Mouse (Mus musculus) hindbrain, embryonic 16.5 days (tissue): ENCODE results near the gene Fbln1. TPM values are rescaled to one million over a fixed set of nuclear protein-coding genes. Genes with fewer than 3 reads are reported as not detected.
A peak's percentile ranks its signal among the peaks of the same experiment; 100 is the strongest.

Experiments used
- ATAC-seq: fragments of 200-750 bp; cut with Nextera tagmentation; 2 replicates; pipeline ENCODE4 v1.8.0; 2017; ENCODE audit warnings: moderate TSS enrichment, moderate library complexity
- H3K27ac ChIP-seq: fragments of 300-500 bp; sonication (generic); 2 replicates; pipeline ENCODE4 v1.5.1; 2014; ENCODE audit warnings: low read depth, mild to moderate bottlenecking, control low read depth, low read length, moderate library complexity
- H3K27me3 ChIP-seq: fragments of 300-500 bp; sonication (generic); replicated peaks from 2 replicates; pipeline ENCODE4 v1.6.1; 2014; ENCODE audit warnings: low read length; ENCODE audit not compliant: control insufficient read depth, insufficient read depth
- H3K36me3 ChIP-seq: fragments of 300-500 bp; sonication (generic); 2 replicates; pipeline ENCODE4 v1.6.1; 2014; ENCODE audit warnings: mild to moderate bottlenecking, low read length, moderate library complexity, mixed read lengths; ENCODE audit not compliant: control insufficient read depth, insufficient read depth
- H3K4me1 ChIP-seq: fragments of 300-500 bp; sonication (generic); 2 replicates; pipeline ENCODE4 v1.6.1; 2014; ENCODE audit warnings: low read depth, low read length; ENCODE audit not compliant: control insufficient read depth, insufficient read depth
- H3K4me2 ChIP-seq: fragments of 300-500 bp; sonication (generic); 2 replicates; pipeline ENCODE4 v1.6.1; 2014; ENCODE audit warnings: mild to moderate bottlenecking, low read length, control low read depth, moderate library complexity
- H3K4me3 ChIP-seq: fragments of 300-500 bp; sonication (generic); 2 replicates; pipeline ENCODE4 v1.5.1; 2014; ENCODE audit warnings: mild to moderate bottlenecking, low read length, control low read depth, moderate library complexity
- H3K9ac ChIP-seq: fragments of 300-500 bp; sonication (generic); 2 replicates; pipeline ENCODE4 v1.6.1; 2014; ENCODE audit warnings: low read depth, mild to moderate bottlenecking, control low read depth, low read length, moderate library complexity
- H3K9me3 ChIP-seq: fragments of 300-500 bp; sonication (generic); 2 replicates; pipeline ENCODE4 v1.6.1; 2014; ENCODE audit warnings: mild to moderate bottlenecking, low read length, moderate library complexity; ENCODE audit not compliant: control insufficient read depth
- WGBS: fragments of 180-500 bp; shearing (Covaris S2); extraction: QIAGEN DNeasy Blood & Tissue Kit; methylation state at CpG from one replicate; pipeline ENCODE4 v1.1.7; 2014; 5-methylcytosine and 5-hydroxymethylcytosine counted together
- polyA plus RNA-seq: library from polyadenylated mRNA; unstranded; fragments of >200 nt; fragmentation: Nextera tagmentation; extraction: Ambion mirVana; gene quantifications from 2 replicates; pipeline ENCODE4 v1.2.1, GENCODE M21; 2015

Fbln1 gene
- polyA plus RNA-seq, 1 experiment from 2014 or later = 52.0 TPM

GRCm38 (mm10) chr15:85294632-85295031 is 88.9 kb downstream of the Fbln1 start:
- Histone ChIP-seq H3K4me3 (no peak overlapping the region), H3K27ac (no peak overlapping the region), H3K4me1 (peaks cover 19% of the 10 kb centered on the region), H3K9me3 (no peaks in the 10 kb centered on the region), H3K36me3 (no peaks in the 10 kb centered on the region), H3K27me3 (no peaks in the 10 kb centered on the region), H3K4me2 (no peak overlapping the region), H3K9ac (no peak overlapping the region)
- no peak for ATAC-seq
- 80% methylated on average over 3 of the region's 3 CpGs for whole genome bisulfite sequencing

- Histone ChIP-seq H3K9me3 (no peaks in the 10 kb centered on the region), H3K27ac (peak overlapping the region; percentile 56), H3K4me1 (peaks cover 19% of the 10 kb centered on the region), H3K36me3 (no peaks in the 10 kb centered on the region), H3K9ac (0 out of 2 replicates have a peak overlapping the region, but pooled peaks have one; percentile 18), H3K27me3 (no peaks in the 10 kb centered on the region), H3K4me2 (no peak overlapping the region), H3K4me3 (no peak overlapping the region)
- no peak for ATAC-seq
- WGBS = 44% methylated on average over 8 of the region's 8 CpGs
Observed at GRCm38 (mm10) chr15:85295544-85295943, 89.8 kb downstream of the Fbln1 start.

GRCm38 (mm10) chr15:85295977-85296376 is 90.2 kb downstream of the Fbln1 start:
- WGBS = 18% methylated on average over 2 of the region's 2 CpGs
- Histone ChIP-seq H3K4me2 (no peak overlapping the region), H3K27ac (peak overlapping the region; percentile 56), H3K36me3 (no peaks in the 10 kb centered on the region), H3K9me3 (no peaks in the 10 kb centered on the region), H3K27me3 (no peaks in the 10 kb centered on the region), H3K4me1 (peaks cover 19% of the 10 kb centered on the region), H3K4me3 (no peak overlapping the region), H3K9ac (0 out of 2 replicates have a peak overlapping the region, but pooled peaks have one; percentile 18)
- no peak for ATAC-seq

GRCm38 (mm10) chr15:85296538-85296937 is 90.8 kb downstream of the Fbln1 start:
- WGBS = 65% methylated on average over 3 of the region's 3 CpGs
- Histone ChIP-seq H3K36me3 (no peaks in the 10 kb centered on the region), H3K27me3 (no peaks in the 10 kb centered on the region), H3K9me3 (no peaks in the 10 kb centered on the region), H3K4me3 (no peak overlapping the region), H3K27ac (peak overlapping the region; percentile 56; the same call in 1 of the 2 replicates), H3K4me1 (peaks cover 19% of the 10 kb centered on the region), H3K9ac (no peak overlapping the region), H3K4me2 (no peak overlapping the region)
- ATAC-seq = no peak

GRCm38 (mm10) chr15:85298167-85298781 is 92.5 kb downstream of the Fbln1 start:
- Histone ChIP-seq H3K9ac (no peak overlapping the region; the same call in 1 of the 2 replicates), H3K27me3 (no peaks in the 10 kb centered on the region), H3K4me2 (no peak overlapping the region; the same call in 1 of the 2 replicates), H3K4me1 (peaks cover 19% of the 10 kb centered on the region), H3K36me3 (no peaks in the 10 kb centered on the region), H3K27ac (no peak overlapping the region), H3K4me3 (no peak overlapping the region), H3K9me3 (no peaks in the 10 kb centered on the region)
- no peak for ATAC-seq
- WGBS = 47% methylated on average over 17 of the region's 17 CpGs

GRCm38 (mm10) chr15:85298946-85299345 is 93.2 kb downstream of the Fbln1 start:
- Histone ChIP-seq H3K27me3 (no peaks in the 10 kb centered on the region), H3K9me3 (no peaks in the 10 kb centered on the region), H3K4me1 (peaks cover 19% of the 10 kb centered on the region), H3K27ac (no peak overlapping the region), H3K9ac (no peak overlapping the region), H3K36me3 (no peaks in the 10 kb centered on the region), H3K4me2 (no peak overlapping the region), H3K4me3 (no peak overlapping the region)
- no peak for ATAC-seq
- 85% methylated on average over 9 of the region's 9 CpGs for WGBS

- H3K4me2 ChIP-seq = no peak overlapping the region
- H3K9ac ChIP-seq = no peak overlapping the region
- no peak overlapping the region for H3K27ac ChIP-seq
- no peak overlapping the region for H3K4me3 ChIP-seq
- 62% methylated on average over 4 of the region's 4 CpGs for WGBS
- no peak for ATAC-seq
- H3K4me1 ChIP-seq = peaks cover under 1% of the 10 kb centered on the region; the same call in 1 of the 2 replicates
- H3K36me3 ChIP-seq = no peaks in the 10 kb centered on the region
- no peaks in the 10 kb centered on the region for H3K27me3 ChIP-seq
- H3K9me3 ChIP-seq = no peaks in the 10 kb centered on the region
Observed at GRCm38 (mm10) chr15:85303241-85303640, 97.5 kb downstream of the Fbln1 start.

- Histone ChIP-seq H3K36me3 (no peaks in the 10 kb centered on the region), H3K4me3 (no peak overlapping the region), H3K4me1 (no peaks in the 10 kb centered on the region), H3K27me3 (no peaks in the 10 kb centered on the region), H3K9ac (no peak overlapping the region), H3K4me2 (no peak overlapping the region), H3K9me3 (no peaks in the 10 kb centered on the region), H3K27ac (no peak overlapping the region)
- 93% methylated on average over 4 of the region's 4 CpGs for WGBS
- no peak for ATAC-seq
Observed at GRCm38 (mm10) chr15:85303976-85304375, 98.2 kb downstream of the Fbln1 start.

- no peaks in the 10 kb centered on the region; the same call in 1 of the 2 replicates for H3K4me1 ChIP-seq
- no peak overlapping the region for H3K27ac ChIP-seq
- no peak overlapping the region for H3K9ac ChIP-seq
- H3K4me3 ChIP-seq = no peak overlapping the region
- H3K27me3 ChIP-seq = no peaks in the 10 kb centered on the region
- ATAC-seq = no peak
- 91% methylated on average over 2 of the region's 2 CpGs for WGBS
- H3K4me2 ChIP-seq = no peak overlapping the region
- H3K9me3 ChIP-seq = no peaks in the 10 kb centered on the region
- H3K36me3 ChIP-seq = no peaks in the 10 kb centered on the region
Observed at GRCm38 (mm10) chr15:85307061-85307660, 101.4 kb downstream of the Fbln1 start.
